Mouse (Mus musculus) C2C12 (cell line): Measurements from ENCODE around the gene Slc9a1. TPM values are rescaled to one million over a fixed set of nuclear protein-coding genes. Genes with fewer than 3 reads are reported as not detected.

Experiments
- H3K27me3 ChIP-seq: one replicate; pipeline ENCODE4 v1.6.1; 2011; ENCODE audit not compliant: control insufficient read depth, insufficient read depth, insufficient read length
- H3K36me3 ChIP-seq: one replicate; pipeline ENCODE4 v1.6.1; 2011; ENCODE audit not compliant: control insufficient read depth, insufficient read depth
- H3K4me3 ChIP-seq: one replicate; pipeline ENCODE4 v1.5.1; 2011; ENCODE audit warnings: mild to moderate bottlenecking, control low read depth; ENCODE audit not compliant: poor library complexity, insufficient read depth, severe bottlenecking
- H3K79me2 ChIP-seq: one replicate; pipeline ENCODE4 v1.6.1; 2011; ENCODE audit not compliant: control insufficient read depth, insufficient read depth
- H3K79me3 ChIP-seq: one replicate; pipeline ENCODE4 v1.6.1; 2011; ENCODE audit warnings: low read depth, control low read depth
- H3ac ChIP-seq: one replicate; pipeline ENCODE3; 2011; ENCODE audit warnings: low read depth; ENCODE audit not compliant: control insufficient read depth, insufficient read length
- CEBPB ChIP-seq: IDR thresholded peaks from one replicate; pipeline ENCODE4 v1.6.1; 2011; ENCODE audit warnings: low read depth, mild to moderate bottlenecking, control low read depth, moderate library complexity
- CTCF ChIP-seq: IDR thresholded peaks from one replicate; pipeline ENCODE4 v1.5.1; 2011; ENCODE audit not compliant: control insufficient read depth, insufficient read depth, insufficient read length
- FOSL1 ChIP-seq: IDR thresholded peaks from one replicate; pipeline ENCODE4 v1.8.0; 2011; ENCODE audit warnings: mild to moderate bottlenecking, low read length; ENCODE audit not compliant: poor library complexity, insufficient read depth, severe bottlenecking
- MAX ChIP-seq: IDR thresholded peaks from one replicate; pipeline ENCODE4 v1.6.1; 2011; ENCODE audit warnings: mild to moderate bottlenecking, control low read depth
- MYOD1 ChIP-seq: IDR thresholded peaks from one replicate; pipeline ENCODE4 v1.6.1; 2011; ENCODE audit warnings: low read depth; ENCODE audit not compliant: control insufficient read depth, insufficient read length
- MYOG ChIP-seq: IDR thresholded peaks from one replicate; pipeline ENCODE4 v1.6.1; 2011; ENCODE audit not compliant: control insufficient read depth, insufficient read length; ENCODE audit errors: extremely low read depth
- USF1 ChIP-seq: IDR thresholded peaks from one replicate; pipeline ENCODE4 v1.6.1; 2011; ENCODE audit warnings: low read depth, mild to moderate bottlenecking, control low read depth, moderate library complexity
- polyA plus RNA-seq: library from polyadenylated mRNA; unstranded; fragments of >200 nt; fragmentation: generic; extraction: Trizol; gene quantifications from one replicate; pipeline ENCODE4 v1.2.1, GENCODE M21; 2012; ENCODE audit warnings: missing spikeins

Gene Slc9a1
- polyA plus RNA-seq, 1 experiment: 19.4 TPM

DNA sequence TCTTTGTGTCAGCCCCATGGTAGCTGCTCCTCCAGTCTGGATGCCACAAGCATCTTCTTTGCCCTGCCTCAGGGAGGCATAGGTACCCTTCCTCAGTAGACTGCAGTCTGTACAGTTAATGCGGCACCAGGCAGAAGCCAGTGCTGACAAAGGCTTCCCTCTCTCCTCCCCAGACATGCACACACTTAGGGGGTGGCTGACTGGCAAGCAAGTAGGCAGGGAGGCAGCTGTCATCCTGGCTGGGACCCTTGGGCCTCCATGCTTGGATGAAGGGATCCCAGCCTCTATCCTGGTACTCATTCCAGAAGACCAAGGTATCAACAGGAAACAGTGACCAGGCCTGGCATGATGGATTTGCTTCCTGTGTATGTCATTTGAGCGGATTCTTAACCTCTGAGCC lies 26.6 kb downstream of the Slc9a1 start:
- TF ChIP-seq MYOG (no peak), CTCF (no peak), MAX (no peak)
- peaks cover 11% of the 10 kb centered on the region for H3K79me3 ChIP-seq
- H3K36me3 ChIP-seq: no peaks in the 10 kb centered on the region
- no peak overlapping the region for H3ac ChIP-seq
- no peak overlapping the region for H3K4me3 ChIP-seq
- no peaks in the 10 kb centered on the region for H3K27me3 ChIP-seq
- peaks cover 89% of the 10 kb centered on the region for H3K79me2 ChIP-seq

DNA sequence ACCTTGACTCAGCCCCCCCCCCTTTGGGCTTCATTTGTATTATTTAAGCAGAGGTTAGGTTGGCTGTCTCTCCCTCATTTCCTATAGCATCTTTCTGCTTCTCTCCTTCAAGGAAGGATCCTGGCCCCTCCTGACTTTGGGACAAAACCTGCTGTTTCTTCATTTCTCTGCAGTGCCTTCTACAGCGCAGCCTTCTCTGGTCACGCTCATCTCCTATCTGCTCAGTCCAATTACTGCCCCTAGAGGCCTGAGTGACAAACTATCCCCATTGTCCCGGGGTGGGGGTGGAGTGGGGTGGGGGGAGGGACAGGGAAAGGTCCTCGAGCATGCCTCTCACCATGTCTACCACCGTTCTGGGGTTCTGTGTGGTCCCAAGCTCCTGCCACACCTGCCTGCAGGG lies 27.8 kb downstream of the Slc9a1 start:
- H3K27me3 ChIP-seq: no peaks in the 10 kb centered on the region
- peaks cover 8% of the 10 kb centered on the region for H3K79me3 ChIP-seq
- TF ChIP-seq MYOG (no peak), CEBPB (no peak), FOSL1 (no peak), CTCF (no peak), USF1 (no peak), MAX (no peak), MYOD1 (no peak)
- no peaks in the 10 kb centered on the region for H3K36me3 ChIP-seq
- no peak overlapping the region for H3K4me3 ChIP-seq
- H3ac ChIP-seq: no peak overlapping the region
- H3K79me2 ChIP-seq: peaks cover 91% of the 10 kb centered on the region

DNA sequence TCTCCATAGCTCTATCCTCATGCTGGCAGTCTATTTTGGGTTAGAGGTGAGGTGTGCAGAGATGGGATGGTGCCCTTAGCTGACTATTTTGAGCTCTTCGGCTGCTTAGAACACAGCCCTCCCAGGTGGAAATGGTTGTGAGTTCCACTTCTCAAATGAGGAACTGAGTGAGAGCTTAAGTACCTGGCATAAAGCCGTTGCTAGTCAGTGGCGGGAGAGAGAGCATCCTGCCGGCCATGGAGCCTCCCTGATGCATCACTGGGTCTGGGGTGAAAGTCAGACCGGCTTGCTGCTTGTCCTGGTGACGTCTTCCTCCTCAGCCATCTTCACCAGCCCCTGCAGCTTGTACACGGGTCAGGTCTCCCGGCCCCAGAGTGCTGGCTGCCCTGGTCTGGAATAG lies 28.5 kb downstream of the Slc9a1 start:
- H3K79me2 ChIP-seq: peaks cover 84% of the 10 kb centered on the region
- H3K4me3 ChIP-seq: no peak overlapping the region
- no peak overlapping the region for H3ac ChIP-seq
- peaks cover 6% of the 10 kb centered on the region for H3K79me3 ChIP-seq
- H3K36me3 ChIP-seq: no peaks in the 10 kb centered on the region
- no peak for TF ChIP-seq MYOG
- no peak for TF ChIP-seq FOSL1
- no peak for TF ChIP-seq USF1
- TF ChIP-seq MAX: no peak
- TF ChIP-seq MYOD1: no peak
- no peaks in the 10 kb centered on the region for H3K27me3 ChIP-seq

DNA sequence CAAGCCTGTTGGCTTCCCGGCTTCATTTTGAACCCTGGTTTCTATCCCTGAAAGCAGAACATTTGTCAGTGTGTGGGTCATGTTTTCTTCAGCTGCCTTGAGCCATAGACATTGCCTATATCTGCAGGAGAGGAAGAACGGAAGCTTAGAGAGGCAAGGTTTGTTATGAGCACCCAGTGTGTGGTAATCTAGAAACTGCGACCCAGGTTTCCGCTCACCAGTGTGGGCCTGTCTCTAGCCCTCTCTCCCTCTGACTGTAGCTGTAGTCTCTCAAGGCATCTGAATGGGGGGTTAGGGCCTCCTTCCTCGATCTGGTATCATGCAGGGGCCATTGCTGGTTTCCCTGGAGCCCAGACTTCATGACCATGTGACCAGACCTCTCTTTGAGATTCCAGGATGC lies 29.1 kb downstream of the Slc9a1 start:
- Histone ChIP-seq H3K36me3 (no peaks in the 10 kb centered on the region), H3K27me3 (no peaks in the 10 kb centered on the region), H3ac (no peak overlapping the region), H3K79me3 (peaks cover 6% of the 10 kb centered on the region), H3K79me2 (peaks cover 77% of the 10 kb centered on the region), H3K4me3 (no peak overlapping the region)
- TF ChIP-seq FOSL1 (no peak), CEBPB (no peak), MYOD1 (no peak), MAX (no peak), MYOG (no peak)

DNA sequence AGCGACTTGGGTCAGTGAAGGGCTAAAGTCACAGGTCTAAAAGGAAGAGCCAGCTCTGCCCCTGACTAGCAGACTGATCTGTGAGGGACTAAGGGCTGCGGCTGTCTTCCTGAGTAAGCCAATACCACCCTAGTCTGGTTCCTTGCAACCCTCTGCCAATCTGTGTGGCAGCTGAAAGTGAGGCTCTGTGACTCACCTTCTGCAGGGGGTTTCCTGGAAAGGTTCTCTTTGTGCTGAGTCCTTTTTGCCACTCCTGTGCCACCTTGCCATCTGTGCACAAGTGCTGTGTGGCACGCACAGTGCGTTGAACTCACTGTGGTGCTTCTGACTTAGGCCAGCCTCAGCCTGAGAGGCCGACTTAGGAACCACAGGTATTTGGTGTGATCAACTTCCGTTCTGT lies 30.0 kb downstream of the Slc9a1 start:
- TF ChIP-seq CEBPB (no peak), MYOD1 (no peak), CTCF (no peak), MYOG (no peak), USF1 (no peak), MAX (no peak), FOSL1 (no peak)
- H3K27me3 ChIP-seq: no peaks in the 10 kb centered on the region

GRCm38 (mm10) chr4:133400098-133400497 lies 30.6 kb downstream of the Slc9a1 start:
- peaks cover 5% of the 10 kb centered on the region for H3K79me3 ChIP-seq
- peaks cover 73% of the 10 kb centered on the region for H3K79me2 ChIP-seq
- no peak for TF ChIP-seq USF1
- TF ChIP-seq MYOG: no peak
- TF ChIP-seq MYOD1: no peak
- TF ChIP-seq MAX: no peak
- no peak for TF ChIP-seq CTCF
- TF ChIP-seq CEBPB: no peak
- no peak for TF ChIP-seq FOSL1

More for the DNA sequence above, 30.0 kb downstream of the Slc9a1 start:
- Histone ChIP-seq H3K36me3 (no peaks in the 10 kb centered on the region), H3K79me3 (peaks cover 8% of the 10 kb centered on the region), H3K4me3 (no peak overlapping the region), H3K79me2 (peaks cover 73% of the 10 kb centered on the region), H3ac (peak overlapping the region; percentile 8)

More at GRCm38 (mm10) chr4:133400098-133400497, 30.6 kb downstream of the Slc9a1 start:
- Histone ChIP-seq H3K36me3 (no peaks in the 10 kb centered on the region), H3K27me3 (no peaks in the 10 kb centered on the region), H3K4me3 (no peak overlapping the region), H3ac (no peak overlapping the region)
